Mouse (Mus musculus) MEL (cell line): ENCODE measurements around the gene Lhb.

Experiments
- MYC ChIP-seq: IDR thresholded peaks from 2 replicates; pipeline ENCODE4 v1.6.1; 2011; ENCODE audit warnings: low read depth, mild to moderate bottlenecking, low read length, improper control_type of control experiment, moderate library complexity
- POLR2A ChIP-seq, 2 experiments: IDR thresholded peaks; 2 replicates each; pipeline ENCODE4 v1.6.1; 2011 to 2012; ENCODE audit warnings: low read length in 2 of 2, mild to moderate bottlenecking in 2 of 2, control low read depth in 1 of 2, improper control_type of control experiment in 1 of 2, low read depth in 1 of 2, moderate library complexity in 1 of 2; ENCODE audit not compliant: control insufficient read depth in 1 of 2, insufficient read depth in 1 of 2, poor library complexity in 1 of 2
- USF2 ChIP-seq, 2 experiments: IDR thresholded peaks; 2 replicates each; pipeline ENCODE4 v1.6.1; 2011 to 2012; ENCODE audit warnings: improper control_type of control experiment in 2 of 2, low read length in 2 of 2, borderline replicate concordance in 1 of 2, inconsistent platforms in 1 of 2, low read depth in 1 of 2, mild to moderate bottlenecking in 1 of 2; ENCODE audit not compliant: insufficient read depth in 1 of 2

GRCm38 (mm10) chr7:45433835-45434202, 13.2 kb downstream of the Lhb start:
- TF ChIP-seq USF2 (IDR thresholded peaks at IDR 0.05; ENCODE audit: borderline replicate concordance in 1 of 2, insufficient read depth in 1 of 2, low read depth in 1 of 2, low read length in 2 of 2) (no peak), MYC (no peak), POLR2A (IDR thresholded peaks at IDR 0.05; ENCODE audit: control insufficient read depth in 1 of 2, insufficient read depth in 1 of 2, low read depth in 1 of 2, low read length in 2 of 2, poor library complexity in 1 of 2) (no peak)
